Mouse (Mus musculus) gonadal fat pad, adult 2 months (tissue): ENCODE measurements around the gene Actrt3. TPM values are rescaled to one million over a fixed set of nuclear protein-coding genes. Genes with fewer than 3 reads are reported as not detected.
"Not testable (repeated sequence)": the region's sequence is repeated elsewhere in the genome, so short reads cannot be mapped to it uniquely, and the experiment has no call there.

Experiments used
- DNase-seq: peaks from one replicate; pipeline ENCODE4 v3.0.0-alpha.2; 2012; ENCODE audit warnings: low read depth
- polyA plus RNA-seq: library from polyadenylated mRNA; depleted of rRNA; stranded (reverse); fragments of >200 nt; gene quantifications from 2 replicates; pipeline ENCODE4 v1.2.3, GENCODE M21; 2012; rRNA removed

The Actrt3 gene
- polyA plus RNA-seq, 1 experiment: not detected

DNA sequence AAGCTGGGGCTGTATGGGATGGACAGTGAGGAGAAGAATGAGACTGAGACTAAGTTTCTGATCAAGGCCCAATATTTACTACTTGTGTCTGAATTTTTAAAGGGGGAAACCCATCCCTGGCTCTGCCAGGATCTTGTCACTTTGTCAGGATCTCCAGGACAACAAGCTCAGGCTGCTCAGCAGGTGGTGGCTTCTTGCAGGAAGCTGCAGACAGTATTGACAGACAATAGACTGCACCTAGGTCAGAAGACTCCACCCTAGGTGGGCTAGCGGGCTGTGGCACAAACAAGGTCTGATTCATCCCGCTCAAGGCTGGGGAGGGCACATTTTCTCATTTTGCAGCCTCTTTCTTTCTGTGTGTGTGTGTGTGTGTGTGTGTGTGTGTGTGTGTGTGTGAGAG, 26.2 kb downstream of the Actrt3 start:
- DNase-seq: no peak

DNA sequence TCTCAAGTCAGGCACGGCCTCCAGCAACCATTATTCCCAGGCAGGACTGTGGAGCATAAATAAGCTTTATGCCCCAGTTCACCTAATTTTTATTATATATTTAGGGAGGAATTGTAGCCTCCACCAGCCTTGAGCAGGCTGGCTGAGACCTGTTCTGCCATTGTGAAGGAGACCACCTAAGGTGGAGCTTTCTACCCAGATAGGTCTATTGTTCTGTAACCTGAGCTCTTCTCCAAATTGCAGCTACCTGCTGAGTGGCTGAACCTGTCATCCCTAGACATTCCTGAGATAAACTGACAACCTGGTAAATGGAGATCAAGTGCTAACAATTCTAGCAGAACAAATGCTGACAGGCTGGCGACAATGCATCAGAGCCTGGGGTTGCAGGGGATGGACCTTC, 33.4 kb downstream of the Actrt3 start:
- not testable (repeated sequence) for DNase-seq

DNA sequence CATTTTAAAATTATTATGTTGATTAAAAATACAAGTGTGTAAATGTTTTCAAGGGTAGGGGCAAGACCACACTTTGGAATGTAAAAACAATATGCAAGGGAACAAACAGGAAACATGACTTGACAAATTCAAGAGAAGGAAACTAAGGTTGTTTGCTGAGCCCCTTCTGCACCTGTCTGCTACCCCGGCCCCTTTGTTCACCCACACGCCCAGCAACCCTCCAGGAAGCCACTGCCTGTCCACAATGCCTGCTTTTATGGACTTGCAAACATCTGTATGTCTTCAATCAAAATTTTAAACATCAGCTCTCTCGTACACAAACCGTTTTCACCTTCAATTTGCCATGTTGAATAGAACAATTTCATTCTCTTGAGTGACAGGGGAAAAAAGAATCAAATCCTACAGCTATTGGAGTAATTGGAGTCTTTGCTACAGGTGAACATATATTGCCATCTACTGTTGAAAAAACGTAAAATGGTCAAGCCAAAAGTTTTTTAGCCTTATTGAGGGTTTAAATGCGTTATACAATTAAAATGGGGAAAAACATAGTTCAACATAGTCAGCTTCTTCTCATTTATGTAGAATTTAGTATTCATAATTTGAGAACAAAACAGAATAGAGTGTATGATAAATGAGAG, 38.9 kb downstream of the Actrt3 start:
- no peak for DNase-seq

DNA sequence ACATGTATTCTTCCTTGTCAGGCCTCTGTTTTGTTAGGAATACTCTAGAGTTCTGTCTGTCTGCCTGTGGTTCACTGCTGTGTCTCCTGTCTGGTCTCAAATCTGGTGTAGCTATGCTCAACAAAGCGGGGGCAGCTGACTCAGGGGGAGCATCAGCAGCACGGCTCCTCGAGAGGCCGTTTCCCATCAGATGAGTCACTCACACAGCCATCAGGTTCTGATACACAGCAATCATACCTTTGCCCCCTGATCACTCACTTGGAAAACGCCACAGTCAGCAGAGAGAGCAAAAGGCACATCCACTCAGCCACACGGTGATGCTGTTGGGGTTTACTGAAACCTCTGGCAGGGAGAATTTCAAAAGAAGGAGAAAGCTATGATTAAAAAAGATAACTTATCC, 46.0 kb downstream of the Actrt3 start:
- no peak for DNase-seq

DNA sequence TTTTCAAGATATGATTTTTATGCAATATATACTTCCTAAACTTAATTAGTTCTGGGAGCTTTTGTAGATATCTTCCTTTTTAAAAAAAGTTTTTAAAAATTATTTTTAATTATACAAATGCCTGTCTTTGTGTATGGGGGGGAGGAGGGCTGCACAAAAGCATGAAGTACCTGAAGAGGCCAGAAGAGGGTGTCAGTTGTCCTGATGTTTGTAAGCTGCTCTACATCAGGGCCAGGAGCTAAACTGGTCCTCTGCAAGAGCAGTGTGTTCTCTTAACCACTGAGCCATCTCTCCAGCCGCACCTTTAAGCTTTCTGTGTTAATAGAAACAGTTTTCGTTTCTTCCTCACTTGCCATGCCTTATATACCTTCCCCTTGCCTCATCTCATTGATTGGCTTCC, 49.5 kb downstream of the Actrt3 start:
- DNase-seq: no peak

DNA sequence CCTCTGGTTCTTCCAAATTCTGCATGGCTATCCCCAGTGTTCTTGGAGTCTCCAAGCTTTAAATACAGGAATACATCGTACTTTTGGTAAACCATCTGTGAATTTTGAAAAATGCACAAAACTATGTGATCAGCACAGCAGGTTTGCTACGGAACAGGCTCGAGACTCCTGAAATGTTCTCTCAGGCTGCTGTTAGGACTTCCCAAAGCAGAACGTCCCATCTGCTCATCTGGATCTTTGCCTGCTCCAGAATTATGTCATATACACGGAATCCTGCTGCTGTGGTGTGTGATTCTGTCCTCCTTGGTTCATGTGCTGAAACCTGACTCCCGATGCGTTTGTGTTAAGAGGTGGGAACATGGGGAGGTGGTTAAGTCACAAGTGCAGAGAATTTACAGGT, 50.8 kb downstream of the Actrt3 start:
- no peak for DNase-seq

DNA sequence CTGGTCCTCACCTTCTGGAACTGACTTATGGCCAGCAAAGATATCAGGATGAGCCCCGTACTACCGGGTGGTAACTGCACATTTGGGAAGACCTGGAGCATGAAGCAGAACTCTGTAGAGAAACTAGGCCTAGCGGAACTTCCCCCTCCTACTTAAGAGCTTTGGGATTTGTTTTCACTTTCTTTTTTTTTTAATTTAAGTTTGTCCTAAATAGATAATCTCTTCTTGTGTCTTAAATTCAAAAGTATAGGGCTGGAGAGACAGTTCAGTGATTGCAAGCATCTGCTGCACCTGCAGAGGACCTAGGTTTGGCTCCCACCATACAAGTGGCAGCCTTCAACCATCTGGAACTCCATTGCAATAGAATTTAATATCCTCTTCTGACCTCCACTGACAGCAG, 51.8 kb downstream of the Actrt3 start, which contains the start of gene Mecom:
TSS of gene Mecom (minus strand) at position 101 of the 400 bp plus-strand sequence.
- no peak for DNase-seq

Other genes with a start within 250 kb of the Actrt3 start
- gene Mecom, start 51.9 kb downstream of the Actrt3 start, polyA plus RNA-seq: 3.5 and 3.7 TPM in 2 replicates
- 11.1 and 14.6 TPM in 2 replicates for gene Mynn, start 2.1 kb upstream of the Actrt3 start, polyA plus RNA-seq
- gene Lrriq4, start 44.6 kb upstream of the Actrt3 start, polyA plus RNA-seq: 0.41 and 0.56 TPM in 2 replicates
- gene Lrrc34, start 47.9 kb upstream of the Actrt3 start, polyA plus RNA-seq: 0.22 and 0.37 TPM in 2 replicates
- 0.14 and 0.19 TPM in 2 replicates for gene Lrrc31, start 99.9 kb upstream of the Actrt3 start, polyA plus RNA-seq
- not detected in 2 replicates for gene Samd7, start 146.4 kb upstream of the Actrt3 start, polyA plus RNA-seq
- 20.1 and 27.6 TPM in 2 replicates for gene Sec62, start 192.9 kb upstream of the Actrt3 start, polyA plus RNA-seq